In the genomic region with DNA sequence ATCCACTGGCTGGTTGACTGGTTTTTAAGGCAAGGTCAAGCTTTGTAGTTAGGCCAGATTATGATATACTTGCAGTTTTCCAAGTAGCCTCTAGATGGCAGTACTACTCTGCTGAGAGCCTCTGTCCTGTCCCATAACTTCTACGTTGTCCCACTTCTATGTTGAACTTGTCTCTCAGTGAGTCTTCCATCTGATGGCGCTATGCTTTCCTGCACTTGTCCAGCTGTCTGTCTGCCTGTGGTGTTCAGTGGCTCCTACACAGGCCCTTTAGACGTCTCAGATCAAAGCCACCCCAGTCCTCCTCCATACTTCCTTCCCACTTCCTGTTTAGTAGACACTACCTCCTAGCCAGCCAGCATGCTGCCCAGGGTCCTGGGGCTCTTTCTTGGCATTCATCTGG, we compare ENCODE assay signal across 8 mouse cellular contexts. TPM values are rescaled to one million over a fixed set of nuclear protein-coding genes. Genes with fewer than 3 reads are reported as not detected.
DNase-seq lines count a peak whose midpoint lies in the region; ATAC-seq and TF ChIP-seq lines count a peak whose summit lies in the region.

No protein-coding gene starts in this region.

- WGBS in bone marrow, adult 2 months: 3% methylated on average over 3 of the region's 3 CpGs
- 31% methylated on average over 3 of the region's 3 CpGs for WGBS in heart, embryonic 11.5 days (ENCODE audit: insufficient replicate concordance)

- 0 out of 2 replicates have a peak, but pooled peaks have one; percentile 26 for ATAC-seq in heart, embryonic 11.5 days (replicated peaks; ENCODE audit: insufficient number of reproducible peaks, low FRiP score, low TSS enrichment)
- peak; percentile 54 for ATAC-seq in megakaryocyte-erythroid progenitor cell, adult 5-6 weeks (replicated peaks; ENCODE audit: low FRiP score, low TSS enrichment, poor library complexity, severe bottlenecking)

- no peak for TF ChIP-seq POLR2A in bone marrow, adult 2 months (IDR thresholded peaks at IDR 0.05; ENCODE audit: borderline replicate concordance, control insufficient read depth, low read depth, low read length)

- peak; percentile 38 for TF ChIP-seq CTCF in bone marrow, adult 2 months (IDR thresholded peaks at IDR 0.05; ENCODE audit: control insufficient read depth, insufficient read depth, low read length)

- peak; percentile 65 for DNase-seq in cerebellum, adult 9-10 months
- DNase-seq in cerebellum, postnatal 4 days (ENCODE audit: low spot score in 2 of 2): no peak
- DNase-seq in 416B (ENCODE audit: low read depth): peak; percentile 87
- DNase-seq in kidney, postnatal 14 days: peak; percentile 53
- DNase-seq in thymus, postnatal 4 days: peak; percentile 42

- H3K9me3 ChIP-seq in heart, embryonic 11.5 days (replicated peaks; ENCODE audit: control insufficient read depth, low read length): no peaks in the 10 kb centered on the region; the same call in 1 of the 2 replicates

- no peaks in the 10 kb centered on the region for H3K27me3 ChIP-seq in heart, embryonic 11.5 days (ENCODE audit: control insufficient read depth, insufficient read depth, low read length)

- peaks cover 22% of the 10 kb centered on the region for H3K36me3 ChIP-seq in heart, embryonic 11.5 days (ENCODE audit: control insufficient read depth, insufficient read depth, low read length)

- no peak overlapping the region for H3K9ac ChIP-seq in heart, embryonic 11.5 days (ENCODE audit: low read depth, low read length)

- H3K4me1 ChIP-seq in bone marrow, adult 2 months (ENCODE audit: control insufficient read depth, insufficient read depth, low read length): no peaks in the 10 kb centered on the region
- peaks cover 11% of the 10 kb centered on the region; the same call in 1 of the 2 replicates for H3K4me1 ChIP-seq in heart, embryonic 11.5 days (ENCODE audit: control insufficient read depth, insufficient read depth, low read length)

- H3K4me2 ChIP-seq in heart, embryonic 11.5 days: no peak overlapping the region

- H3K4me3 ChIP-seq in bone marrow, adult 2 months (replicated peaks; ENCODE audit: control insufficient read depth, low read depth, low read length): no peak overlapping the region
- H3K4me3 ChIP-seq in heart, embryonic 11.5 days (ENCODE audit: low read depth, low read length): no peak overlapping the region

- no peak overlapping the region for H3K27ac ChIP-seq in bone marrow, adult 2 months (ENCODE audit: control insufficient read depth, insufficient read depth, low read depth, low read length, poor library complexity)
- H3K27ac ChIP-seq in heart, embryonic 11.5 days (ENCODE audit: low read depth, low read length): peak overlapping the region; percentile 50; the same call in 1 of the 2 replicates

RNA-seq across cellular contexts. Expression of a gene that starts 17.6 kb away (rescaled TPM):
- polyA plus RNA-seq in bone marrow, adult 2 months (2011; ENCODE audit: insufficient read depth, insufficient read length, low replicate concordance, missing spikeins): not detected in 2 replicates
- polyA plus RNA-seq in heart, embryonic 11.5 days (2014; fragmentation: Nextera tagmentation; extraction: Ambion mirVana): not detected in 2 replicates
- total RNA-seq in megakaryocyte-erythroid progenitor cell, adult 5-6 weeks (2014; fragmentation: Nextera tagmentation): not detected in 2 replicates
- total RNA-seq in megakaryocyte-erythroid progenitor cell, adult 5-6 weeks (2017): not detected in 2 replicates

RNA-seq across cellular contexts. Expression of a gene that starts 37.3 kb away (rescaled TPM):
- polyA plus RNA-seq in bone marrow, adult 2 months (2011; ENCODE audit: insufficient read depth, insufficient read length, low replicate concordance, missing spikeins): not detected in 2 replicates
- 0.10 TPM in 1 of 2 replicates, not detected in the other for polyA plus RNA-seq in heart, embryonic 11.5 days (2014; fragmentation: Nextera tagmentation; extraction: Ambion mirVana)
- not detected in 2 replicates for total RNA-seq in megakaryocyte-erythroid progenitor cell, adult 5-6 weeks (2014; fragmentation: Nextera tagmentation)
- not detected in 2 replicates for total RNA-seq in megakaryocyte-erythroid progenitor cell, adult 5-6 weeks (2017)

RNA-seq across cellular contexts. Expression of a gene that starts 43.6 kb away (rescaled TPM):
- polyA plus RNA-seq in bone marrow, adult 2 months (2011; ENCODE audit: insufficient read depth, insufficient read length, low replicate concordance, missing spikeins): 147 and 150 TPM in 2 replicates
- polyA plus RNA-seq in heart, embryonic 11.5 days (2014; fragmentation: Nextera tagmentation; extraction: Ambion mirVana): 64.9 and 83.5 TPM in 2 replicates
- total RNA-seq in megakaryocyte-erythroid progenitor cell, adult 5-6 weeks (2014; fragmentation: Nextera tagmentation): 364 and 416 TPM in 2 replicates
- 201 and 257 TPM in 2 replicates for total RNA-seq in megakaryocyte-erythroid progenitor cell, adult 5-6 weeks (2017)

Comparison
In these comparisons a context has a peak if more than half of its experiments do, and no peak if none do; other contexts are left out.
1. DNase-seq: peak in cerebellum, adult 9-10 months (single experiment), 416B (single experiment), kidney, postnatal 14 days (single experiment) and thymus, postnatal 4 days (single experiment); none in cerebellum, postnatal 4 days (0 of 2).